Mouse (Mus musculus): Measurements from ENCODE around the gene Cnot8. TPM values are rescaled to one million over a fixed set of nuclear protein-coding genes. Genes with fewer than 3 reads are reported as not detected.
"Not testable (repeated sequence)": the region's sequence is repeated elsewhere in the genome, so short reads cannot be mapped to it uniquely, and the experiment has no call there.

Gene Cnot8
- 56.9 and 58.1 TPM in 2 replicates for polyA plus RNA-seq (2011; ENCODE audit: insufficient read length, low read depth, missing spikeins)

- Histone ChIP-seq H3K27ac (ENCODE audit: insufficient read depth, low read length) (peak within 1 kb of the TSS; percentile 47), H3K4me1 (ENCODE audit: control insufficient read depth, insufficient read depth, low read length) (no peaks in the 10 kb centered on the region), H3K4me3 (ENCODE audit: insufficient read depth, low read length) (peak within 1 kb of the TSS; percentile 72)
- TF ChIP-seq POLR2A (IDR thresholded peaks at IDR 0.05; ENCODE audit: low read depth, low read length), result peak; percentile 84
- TF ChIP-seq CTCF (IDR thresholded peaks at IDR 0.05; ENCODE audit: borderline replicate concordance, insufficient read depth, low read length), result no peak
These were observed at the start of gene Cnot8 for GRCm38 (mm10) chr11:58103697-58104306. Cnot8 (plus strand) TSS chr11:58104153.

GRCm38 (mm10) chr11:58057455-58057854, 46.5 kb upstream of the Cnot8 start:
- Histone ChIP-seq H3K4me3 (ENCODE audit: insufficient read depth, low read length) (no peak overlapping the region), H3K27ac (ENCODE audit: insufficient read depth, low read length) (no peak overlapping the region), H3K4me1 (ENCODE audit: control insufficient read depth, insufficient read depth, low read length) (no peaks in the 10 kb centered on the region)
- TF ChIP-seq CTCF (IDR thresholded peaks at IDR 0.05; ENCODE audit: borderline replicate concordance, insufficient read depth, low read length), result peak; percentile 76; the same call in 1 of the 2 replicates
- TF ChIP-seq POLR2A (IDR thresholded peaks at IDR 0.05; ENCODE audit: low read depth, low read length), result no peak

- H3K4me1 ChIP-seq (ENCODE audit: control insufficient read depth, insufficient read depth, low read length); H3K4me3 ChIP-seq (ENCODE audit: insufficient read depth, low read length); H3K27ac ChIP-seq (ENCODE audit: insufficient read depth, low read length): not testable (repeated sequence)
These were observed 44.2 kb upstream of the Cnot8 start for GRCm38 (mm10) chr11:58059752-58060151.

- not testable (repeated sequence) for H3K4me1 ChIP-seq (ENCODE audit: control insufficient read depth, insufficient read depth, low read length); H3K4me3 ChIP-seq (ENCODE audit: insufficient read depth, low read length); H3K27ac ChIP-seq (ENCODE audit: insufficient read depth, low read length)
These were observed 42.7 kb upstream of the Cnot8 start for GRCm38 (mm10) chr11:58061218-58061617.

GRCm38 (mm10) chr11:58062586-58062985, 41.4 kb upstream of the Cnot8 start:
- no peak for TF ChIP-seq CTCF (IDR thresholded peaks at IDR 0.05; ENCODE audit: borderline replicate concordance, insufficient read depth, low read length)
- TF ChIP-seq POLR2A (IDR thresholded peaks at IDR 0.05; ENCODE audit: low read depth, low read length), result no peak
- Histone ChIP-seq H3K27ac (ENCODE audit: insufficient read depth, low read length) (no peak overlapping the region), H3K4me1 (ENCODE audit: control insufficient read depth, insufficient read depth, low read length) (no peaks in the 10 kb centered on the region), H3K4me3 (ENCODE audit: insufficient read depth, low read length) (no peak overlapping the region)

- no peak overlapping the region for H3K4me3 ChIP-seq (ENCODE audit: insufficient read depth, low read length)
- H3K4me1 ChIP-seq (ENCODE audit: control insufficient read depth, insufficient read depth, low read length), result no peaks in the 10 kb centered on the region
- TF ChIP-seq CTCF (IDR thresholded peaks at IDR 0.05; ENCODE audit: borderline replicate concordance, insufficient read depth, low read length) (no peak), POLR2A (IDR thresholded peaks at IDR 0.05; ENCODE audit: low read depth, low read length) (no peak)
- H3K27ac ChIP-seq (ENCODE audit: insufficient read depth, low read length), result no peak overlapping the region
These were observed 38.9 kb upstream of the Cnot8 start for GRCm38 (mm10) chr11:58065025-58065424.

DNA sequence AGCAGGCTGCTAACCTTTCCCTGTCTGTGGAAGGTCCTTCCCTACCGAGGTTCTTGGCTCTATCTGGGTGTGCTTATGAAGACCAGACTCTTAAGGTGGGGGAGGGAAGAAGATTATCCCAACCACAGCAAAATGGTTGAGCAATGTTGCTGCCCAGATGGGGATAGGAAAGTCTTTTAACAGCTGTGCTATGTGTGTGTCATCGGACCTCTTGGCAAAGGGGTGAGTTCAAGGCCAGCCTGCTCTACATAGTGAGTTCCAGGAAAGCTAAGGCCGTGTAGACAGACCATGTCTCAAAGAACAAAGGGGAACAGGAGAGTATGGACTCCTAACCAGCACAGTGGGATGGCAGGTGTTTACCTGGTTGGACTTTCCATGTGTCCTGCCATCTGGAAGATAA, 31.0 kb upstream of the Cnot8 start:
- no peak overlapping the region for H3K27ac ChIP-seq (ENCODE audit: insufficient read depth, low read length)
- H3K4me3 ChIP-seq (ENCODE audit: insufficient read depth, low read length), result no peak overlapping the region
- H3K4me1 ChIP-seq (ENCODE audit: control insufficient read depth, insufficient read depth, low read length), result no peaks in the 10 kb centered on the region
- no peak for TF ChIP-seq POLR2A (IDR thresholded peaks at IDR 0.05; ENCODE audit: low read depth, low read length)
- no peak for TF ChIP-seq CTCF (IDR thresholded peaks at IDR 0.05; ENCODE audit: borderline replicate concordance, insufficient read depth, low read length)

DNA sequence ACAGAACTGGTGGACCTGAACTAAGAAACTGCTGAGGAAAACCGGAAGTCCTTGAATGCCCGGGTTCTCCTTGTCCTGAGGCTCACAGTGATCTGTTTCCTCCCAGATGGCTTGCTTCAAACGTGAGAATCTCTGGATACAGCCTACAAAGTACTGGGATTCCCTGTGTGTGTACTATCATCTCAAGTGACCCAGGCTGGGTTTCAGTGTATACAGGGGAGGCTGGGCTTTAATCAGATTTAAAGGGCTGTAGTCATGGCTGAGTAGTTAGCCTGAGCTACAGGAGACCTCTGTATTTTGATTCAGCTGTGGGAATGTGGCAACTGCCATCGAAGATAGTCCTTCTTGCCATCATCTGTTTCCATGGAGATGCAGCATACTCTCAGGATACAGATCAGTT, 26.7 kb upstream of the Cnot8 start:
- H3K4me3 ChIP-seq (ENCODE audit: insufficient read depth, low read length), result no peak overlapping the region
- H3K27ac ChIP-seq (ENCODE audit: insufficient read depth, low read length), result no peak overlapping the region
- H3K4me1 ChIP-seq (ENCODE audit: control insufficient read depth, insufficient read depth, low read length), result no peaks in the 10 kb centered on the region
- TF ChIP-seq CTCF (IDR thresholded peaks at IDR 0.05; ENCODE audit: borderline replicate concordance, insufficient read depth, low read length), result no peak
- TF ChIP-seq POLR2A (IDR thresholded peaks at IDR 0.05; ENCODE audit: low read depth, low read length), result no peak

- TF ChIP-seq CTCF (IDR thresholded peaks at IDR 0.05; ENCODE audit: borderline replicate concordance, insufficient read depth, low read length), result no peak
- TF ChIP-seq POLR2A (IDR thresholded peaks at IDR 0.05; ENCODE audit: low read depth, low read length), result no peak
- Histone ChIP-seq H3K27ac (ENCODE audit: insufficient read depth, low read length) (no peak overlapping the region), H3K4me1 (ENCODE audit: control insufficient read depth, insufficient read depth, low read length) (no peaks in the 10 kb centered on the region), H3K4me3 (ENCODE audit: insufficient read depth, low read length) (no peak overlapping the region)
These were observed 22.2 kb upstream of the Cnot8 start for GRCm38 (mm10) chr11:58081716-58082115.

DNA sequence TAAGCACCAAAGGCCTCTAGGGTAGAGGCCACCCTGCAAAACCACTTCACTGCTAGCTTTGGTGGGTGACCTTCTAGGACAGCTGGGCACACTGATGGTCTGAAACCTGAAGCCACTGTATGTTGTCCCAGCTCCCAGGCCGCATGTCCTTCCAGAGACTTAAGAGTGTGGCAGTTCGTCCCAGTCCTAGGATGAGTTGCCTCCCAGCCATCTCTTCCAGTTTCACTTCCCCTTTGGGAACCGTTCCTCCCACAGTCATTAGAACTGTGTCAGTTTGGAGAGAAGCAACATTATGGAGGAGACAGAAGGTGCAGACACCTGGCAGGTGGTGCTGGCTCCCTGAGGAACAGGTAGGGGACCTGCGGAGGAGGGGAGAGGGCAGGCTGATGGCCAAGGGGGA, 11.4 kb upstream of the Cnot8 start:
- Histone ChIP-seq H3K4me3 (ENCODE audit: insufficient read depth, low read length) (no peak overlapping the region), H3K27ac (ENCODE audit: insufficient read depth, low read length) (no peak overlapping the region), H3K4me1 (ENCODE audit: control insufficient read depth, insufficient read depth, low read length) (0 out of 2 replicates have a peak, but pooled peaks cover 5% of the 10 kb centered on the region)
- TF ChIP-seq CTCF (IDR thresholded peaks at IDR 0.05; ENCODE audit: borderline replicate concordance, insufficient read depth, low read length), result no peak
- TF ChIP-seq POLR2A (IDR thresholded peaks at IDR 0.05; ENCODE audit: low read depth, low read length), result no peak
